Mouse (Mus musculus) induced T-regulatory cell, adult 2 months (primary cell): Measurements from ENCODE around the gene Rab36.

Experiments used
- DNase-seq: peaks from one replicate; pipeline ENCODE4 v3.0.0-alpha.2; 2012; ENCODE audit warnings: low read depth

Rab36 gene

GRCm38 (mm10) chr10:75070281-75070976 is 33.6 kb downstream of the Rab36 start:
- no peak for DNase-seq

- DNase-seq = no peak
Measured at GRCm38 (mm10) chr10:75075665-75076064, 38.8 kb downstream of the Rab36 start.

- no peak for DNase-seq
Measured at GRCm38 (mm10) chr10:75078174-75079128, 41.6 kb downstream of the Rab36 start.

- no peak for DNase-seq
Measured at GRCm38 (mm10) chr10:75085330-75085729, 48.5 kb downstream of the Rab36 start.

- no peak for DNase-seq
Measured at GRCm38 (mm10) chr10:75088471-75088870, 51.6 kb downstream of the Rab36 start.

GRCm38 (mm10) chr10:75091478-75092152 is 54.8 kb downstream of the Rab36 start:
- no peak for DNase-seq

- DNase-seq = no peak
Measured at GRCm38 (mm10) chr10:75093252-75093987, 56.6 kb downstream of the Rab36 start.

- DNase-seq = no peak
Measured at GRCm38 (mm10) chr10:75094338-75094737, 57.5 kb downstream of the Rab36 start.

- no peak for DNase-seq
Measured at GRCm38 (mm10) chr10:75095216-75095615, 58.4 kb downstream of the Rab36 start.

- DNase-seq = no peak
Measured at GRCm38 (mm10) chr10:75098446-75099183, 61.8 kb downstream of the Rab36 start.

- DNase-seq = no peak
Measured at GRCm38 (mm10) chr10:75100298-75100697, 63.4 kb downstream of the Rab36 start.

- DNase-seq = no peak
Measured at GRCm38 (mm10) chr10:75103502-75103901, 66.6 kb downstream of the Rab36 start.
